Mouse (Mus musculus) kidney, embryonic 15.5 days (tissue): ENCODE measurements at regions not wholly inside any gene's neighbourhood (a gene's known extent, or its start where the extent isn't known, plus 50 kb on each side); places are given as distances from the start of the nearest gene placed in this dataset.

Experiments used
- ATAC-seq: fragments of 200-750 bp; cut with Nextera tagmentation; replicated peaks from 2 replicates; pipeline ENCODE4 v1.8.0; 2017; ENCODE audit warnings: moderate TSS enrichment; ENCODE audit not compliant: low FRiP score
- H3K27ac ChIP-seq: fragments of 300-500 bp; sonication (generic); 2 replicates; pipeline ENCODE4 v1.5.1; 2015; ENCODE audit warnings: mild to moderate bottlenecking, inconsistent platforms
- H3K27me3 ChIP-seq: fragments of 300-500 bp; sonication (generic); 2 replicates; pipeline ENCODE4 v1.6.1; 2015; ENCODE audit warnings: inconsistent platforms
- H3K36me3 ChIP-seq: fragments of 300-500 bp; sonication (generic); 2 replicates; pipeline ENCODE4 v1.6.1; 2015; ENCODE audit warnings: inconsistent platforms
- H3K4me1 ChIP-seq: fragments of 300-500 bp; sonication (generic); 2 replicates; pipeline ENCODE4 v1.6.1; 2015; ENCODE audit warnings: inconsistent platforms
- H3K4me2 ChIP-seq: fragments of 300-500 bp; sonication (generic); 2 replicates; pipeline ENCODE4 v1.6.1; 2015; ENCODE audit warnings: moderate library complexity, mild to moderate bottlenecking, inconsistent platforms
- H3K4me3 ChIP-seq: fragments of 300-500 bp; sonication (generic); replicated peaks from 2 replicates; pipeline ENCODE4 v1.5.1; 2015; ENCODE audit warnings: mild to moderate bottlenecking, inconsistent platforms
- H3K9ac ChIP-seq: fragments of 300-500 bp; sonication (generic); 2 replicates; pipeline ENCODE4 v1.6.1; 2015; ENCODE audit warnings: mild to moderate bottlenecking, inconsistent platforms
- H3K9me3 ChIP-seq: fragments of 300-500 bp; sonication (generic); replicated peaks from 2 replicates; pipeline ENCODE4 v1.6.1; 2016; ENCODE audit warnings: inconsistent platforms
- WGBS: fragments of 180-500 bp; shearing (Covaris S2); methylation state at CpG from one replicate; pipeline ENCODE4 v1.1.7; 2015; ENCODE audit warnings: mixed read lengths; 5-methylcytosine and 5-hydroxymethylcytosine counted together

DNA sequence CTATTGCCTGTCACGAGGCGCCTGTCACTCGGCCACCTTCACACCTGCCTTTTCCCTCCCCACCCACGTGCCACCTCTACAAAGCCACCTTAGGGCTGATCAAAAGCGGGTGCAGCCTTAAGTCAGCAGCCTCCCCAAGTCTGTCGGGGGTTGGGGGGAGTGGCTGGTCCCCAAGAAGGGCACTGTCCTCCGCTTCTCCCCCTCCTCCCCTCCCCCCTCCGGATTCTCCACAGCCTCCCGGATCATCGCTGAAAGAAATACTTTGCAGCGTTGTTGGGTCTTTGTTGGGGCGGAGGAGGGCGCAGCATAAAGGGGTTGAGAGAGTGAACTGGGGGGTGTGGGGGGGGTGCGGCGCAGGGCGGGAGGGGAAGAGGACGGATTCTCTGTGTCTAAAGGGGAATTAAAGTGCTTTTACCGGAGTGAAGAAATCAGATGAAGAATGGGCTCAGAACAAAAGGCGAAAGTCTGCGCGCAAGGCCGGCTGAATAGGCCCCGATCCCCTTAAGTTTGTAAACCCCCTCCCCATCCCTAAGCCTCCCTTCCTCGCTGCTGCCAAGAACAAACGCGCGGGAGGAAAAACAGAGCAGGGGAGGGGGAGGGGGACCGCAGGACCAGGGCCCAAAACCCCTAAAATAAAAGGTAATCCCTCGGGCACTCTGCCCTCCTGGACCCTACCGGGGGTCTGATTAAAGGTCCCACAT, 109.3 kb upstream of the Lhx5 start:
- peaks cover 57% of the 10 kb centered on the region for H3K27me3 ChIP-seq
- peak overlapping the region; percentile 21 for H3K4me3 ChIP-seq
- H3K27ac ChIP-seq, result no peak overlapping the region
- H3K4me2 ChIP-seq, result peak overlapping the region; percentile 56
- peaks cover 10% of the 10 kb centered on the region; the same call in 1 of the 2 replicates for H3K4me1 ChIP-seq
- H3K9ac ChIP-seq, result no peak overlapping the region; the same call in 1 of the 2 replicates
- whole genome bisulfite sequencing, result 3% methylated on average over 30 of the region's 30 CpGs
- no peak for ATAC-seq
- H3K9me3 ChIP-seq, result no peaks in the 10 kb centered on the region
- no peaks in the 10 kb centered on the region for H3K36me3 ChIP-seq

GRCm38 (mm10) chr5:120322732-120323316, 108.7 kb upstream of the Lhx5 start:
- 17% methylated on average over 12 of the region's 12 CpGs for WGBS
- Histone ChIP-seq H3K27ac (no peak overlapping the region), H3K9me3 (no peaks in the 10 kb centered on the region), H3K4me3 (peak overlapping the region; percentile 21), H3K4me1 (peaks cover 10% of the 10 kb centered on the region; the same call in 1 of the 2 replicates), H3K9ac (no peak overlapping the region; the same call in 1 of the 2 replicates), H3K27me3 (peaks cover 61% of the 10 kb centered on the region), H3K36me3 (no peaks in the 10 kb centered on the region), H3K4me2 (peak overlapping the region; percentile 56)
- no peak for ATAC-seq

DNA sequence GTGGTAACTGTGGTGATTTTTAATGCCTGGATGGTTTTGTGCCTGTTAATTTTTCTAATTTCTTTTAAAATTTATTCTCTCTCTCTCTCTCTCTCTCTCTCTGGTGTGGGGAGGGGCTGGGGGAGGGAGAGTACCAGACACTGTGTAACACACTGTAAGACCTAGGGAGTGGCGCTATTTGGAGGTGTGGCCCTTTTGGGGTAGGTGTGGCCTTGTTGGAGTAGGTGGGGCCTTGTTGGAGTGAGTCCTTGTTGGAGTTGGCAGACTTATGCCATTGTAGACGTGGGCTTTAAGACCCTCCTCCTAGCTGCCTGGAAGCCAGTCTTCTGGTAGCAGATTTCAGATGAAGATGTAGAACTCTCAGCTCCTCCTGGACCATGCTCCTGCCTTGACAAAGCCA, 107.4 kb upstream of the Lhx5 start:
- WGBS, result 85% methylated on average over 2 of the region's 2 CpGs
- no peak overlapping the region for H3K27ac ChIP-seq
- no peak overlapping the region for H3K9ac ChIP-seq
- no peaks in the 10 kb centered on the region for H3K36me3 ChIP-seq
- H3K4me3 ChIP-seq, result no peak overlapping the region
- no peak overlapping the region for H3K4me2 ChIP-seq
- ATAC-seq, result no peak
- H3K4me1 ChIP-seq, result peaks cover 10% of the 10 kb centered on the region; the same call in 1 of the 2 replicates
- no peaks in the 10 kb centered on the region for H3K9me3 ChIP-seq
- H3K27me3 ChIP-seq, result peaks cover 59% of the 10 kb centered on the region

DNA sequence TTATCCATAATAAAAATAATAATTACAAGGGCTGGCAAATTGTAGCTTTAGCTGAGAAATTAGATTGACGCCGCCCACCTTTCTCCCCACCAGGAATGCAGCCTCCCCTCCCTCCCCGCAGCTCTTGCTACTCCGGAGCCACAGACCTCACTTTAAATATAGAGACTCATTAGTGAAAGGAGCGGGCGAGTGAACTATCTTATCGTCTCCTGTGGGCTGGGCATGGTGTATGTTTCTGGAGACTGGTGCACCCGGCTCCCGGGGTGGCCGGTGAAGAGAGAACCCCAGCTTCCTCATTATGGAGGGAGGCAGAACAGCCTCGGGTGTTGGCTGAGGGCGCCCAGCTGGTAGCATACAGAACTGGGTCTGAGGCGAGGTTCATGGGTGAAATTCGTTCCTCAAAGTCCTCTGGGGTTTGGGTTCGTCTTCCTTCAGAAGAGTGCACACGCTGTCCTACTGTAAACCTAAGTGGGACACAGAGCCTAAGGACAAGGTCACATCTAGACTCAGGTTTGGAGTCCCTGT, 106.1 kb upstream of the Lhx5 start:
- H3K9me3 ChIP-seq, result no peaks in the 10 kb centered on the region
- no peak for ATAC-seq
- H3K27ac ChIP-seq, result no peak overlapping the region
- H3K4me3 ChIP-seq, result no peak overlapping the region
- H3K4me1 ChIP-seq, result peaks cover 14% of the 10 kb centered on the region; the same call in 1 of the 2 replicates
- peaks cover 55% of the 10 kb centered on the region for H3K27me3 ChIP-seq
- no peak overlapping the region for H3K4me2 ChIP-seq
- no peaks in the 10 kb centered on the region for H3K36me3 ChIP-seq
- no peak overlapping the region for H3K9ac ChIP-seq
- WGBS, result 54% methylated on average over 16 of the region's 16 CpGs

DNA sequence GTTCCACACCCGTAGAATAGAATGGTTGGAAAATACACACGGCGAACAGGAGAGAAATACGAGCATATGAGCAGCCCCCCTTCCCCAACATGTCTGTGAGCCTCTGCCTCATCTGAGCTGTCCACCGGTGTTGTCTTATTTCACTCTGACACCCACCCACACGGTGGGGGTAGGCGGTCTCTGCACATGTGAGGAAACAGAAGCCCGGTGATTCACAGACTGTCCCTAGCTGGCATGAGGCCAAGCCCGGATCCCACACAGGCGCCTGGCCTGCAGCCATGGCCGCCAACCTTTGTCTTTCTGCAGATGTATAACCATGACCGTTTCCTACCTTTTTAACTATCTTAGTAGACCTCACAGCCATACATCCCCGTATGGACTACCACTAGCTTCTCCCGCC, 99.5 kb upstream of the Lhx5 start:
- Histone ChIP-seq H3K4me1 (peaks cover 8% of the 10 kb centered on the region; the same call in 1 of the 2 replicates), H3K36me3 (no peaks in the 10 kb centered on the region), H3K4me3 (no peak overlapping the region), H3K9me3 (no peaks in the 10 kb centered on the region), H3K4me2 (no peak overlapping the region), H3K27ac (no peak overlapping the region), H3K9ac (no peak overlapping the region), H3K27me3 (peaks cover 17% of the 10 kb centered on the region; the same call in 1 of the 2 replicates)
- 47% methylated on average over 14 of the region's 14 CpGs for WGBS
- peak; percentile 60; the same call in 1 of the 2 replicates for ATAC-seq

- WGBS, result 82% methylated on average over 2 of the region's 2 CpGs
- Histone ChIP-seq H3K9me3 (no peaks in the 10 kb centered on the region), H3K27ac (no peak overlapping the region), H3K4me1 (no peaks in the 10 kb centered on the region), H3K4me3 (no peak overlapping the region), H3K9ac (no peak overlapping the region), H3K4me2 (no peak overlapping the region), H3K36me3 (no peaks in the 10 kb centered on the region), H3K27me3 (peaks cover 26% of the 10 kb centered on the region; the same call in 1 of the 2 replicates)
- ATAC-seq, result no peak
Measured at GRCm38 (mm10) chr5:120339162-120339561, 92.3 kb upstream of the Lhx5 start.

DNA sequence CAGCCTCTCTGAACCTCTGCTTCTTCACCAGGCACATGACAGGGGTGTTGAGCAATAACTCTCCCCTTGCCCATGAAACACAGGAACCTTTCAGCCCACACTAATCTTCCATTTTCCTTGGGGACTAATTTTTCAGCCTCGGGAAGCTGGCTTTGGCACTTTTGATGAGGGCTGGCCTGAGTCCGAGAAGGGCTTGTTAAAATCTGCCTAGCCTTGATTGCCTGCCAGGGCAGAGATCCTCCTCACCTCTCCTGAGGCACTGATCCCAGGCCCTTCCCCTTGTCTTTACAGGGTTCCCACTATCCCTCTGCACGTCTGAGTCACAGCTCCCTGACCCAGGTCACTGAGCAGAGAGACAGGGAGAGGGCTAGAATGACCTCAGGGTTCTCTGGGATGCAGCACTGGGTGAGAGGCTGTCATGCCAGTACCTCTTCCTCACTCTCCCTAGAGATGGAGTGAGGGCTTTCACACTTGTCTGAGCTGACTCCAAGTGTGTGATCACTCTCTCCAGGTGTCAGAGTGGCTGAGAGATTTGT, 90.7 kb upstream of the Lhx5 start:
- Histone ChIP-seq H3K27me3 (peaks cover 21% of the 10 kb centered on the region; the same call in 1 of the 2 replicates), H3K9ac (no peak overlapping the region), H3K4me3 (no peak overlapping the region), H3K4me2 (no peak overlapping the region), H3K27ac (no peak overlapping the region), H3K36me3 (no peaks in the 10 kb centered on the region), H3K9me3 (no peaks in the 10 kb centered on the region), H3K4me1 (no peaks in the 10 kb centered on the region)
- ATAC-seq, result no peak
- 25% methylated on average over 3 of the region's 3 CpGs for WGBS

DNA sequence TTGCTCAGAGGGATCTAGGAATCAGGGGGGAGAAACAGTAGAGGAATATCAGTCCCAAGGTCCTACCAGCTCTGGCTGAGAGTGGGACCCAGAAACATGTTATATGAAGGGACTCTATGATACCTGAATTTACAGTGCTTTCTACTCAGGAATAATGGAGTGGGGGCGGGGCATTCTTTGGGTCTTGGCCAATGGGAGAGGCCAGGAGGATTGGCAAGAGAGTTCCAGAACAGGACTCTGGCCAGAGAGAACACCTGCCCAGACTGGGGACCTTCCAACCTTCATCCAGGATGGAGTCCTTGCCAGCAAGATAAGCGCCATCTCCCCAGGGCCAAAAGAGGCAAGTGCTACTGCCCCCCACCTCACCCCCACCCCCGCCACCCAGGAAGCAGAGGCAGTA, 81.0 kb upstream of the Lhx5 start:
- H3K4me2 ChIP-seq, result no peak overlapping the region
- no peaks in the 10 kb centered on the region for H3K9me3 ChIP-seq
- whole genome bisulfite sequencing, result 83% methylated on average over 3 of the region's 3 CpGs
- no peak for ATAC-seq
- H3K27ac ChIP-seq, result no peak overlapping the region
- no peak overlapping the region for H3K4me3 ChIP-seq
- H3K36me3 ChIP-seq, result no peaks in the 10 kb centered on the region
- H3K4me1 ChIP-seq, result no peaks in the 10 kb centered on the region
- H3K27me3 ChIP-seq, result peaks cover 19% of the 10 kb centered on the region
- no peak overlapping the region for H3K9ac ChIP-seq

GRCm38 (mm10) chr5:120351827-120352226, 79.7 kb upstream of the Lhx5 start:
- Histone ChIP-seq H3K9ac (no peak overlapping the region), H3K36me3 (no peaks in the 10 kb centered on the region), H3K4me3 (no peak overlapping the region), H3K27ac (no peak overlapping the region), H3K4me2 (no peak overlapping the region), H3K4me1 (no peaks in the 10 kb centered on the region), H3K27me3 (peaks cover 26% of the 10 kb centered on the region), H3K9me3 (no peaks in the 10 kb centered on the region)
- WGBS, result 60% methylated on average over 5 of the region's 5 CpGs
- no peak for ATAC-seq

DNA sequence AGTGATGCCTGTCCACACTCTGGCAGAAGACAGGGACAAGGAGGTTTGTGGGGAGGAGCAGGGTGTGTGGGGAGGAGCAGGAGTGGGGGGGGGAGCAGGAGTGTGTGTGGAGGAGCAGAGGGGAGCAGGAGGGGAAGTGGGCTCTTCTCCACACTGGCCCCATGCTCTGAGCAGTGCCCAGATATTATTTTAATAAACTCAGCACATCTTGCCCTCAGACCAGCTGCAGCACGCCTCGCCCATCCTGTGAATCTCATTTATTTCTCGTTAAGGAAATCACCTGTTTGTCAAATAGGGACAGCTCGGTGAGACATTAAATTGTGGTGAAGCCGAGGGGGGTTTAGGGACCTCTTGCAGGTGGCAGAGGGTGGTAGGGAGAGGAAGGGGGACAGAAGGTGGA, 77.8 kb upstream of the Lhx5 start:
- ATAC-seq, result no peak
- WGBS, result 64% methylated on average over 5 of the region's 5 CpGs
- H3K9me3 ChIP-seq, result no peaks in the 10 kb centered on the region
- no peak overlapping the region for H3K4me2 ChIP-seq
- no peak overlapping the region for H3K27ac ChIP-seq
- no peaks in the 10 kb centered on the region for H3K36me3 ChIP-seq
- H3K27me3 ChIP-seq, result peaks cover 39% of the 10 kb centered on the region
- no peak overlapping the region for H3K9ac ChIP-seq
- no peak overlapping the region for H3K4me3 ChIP-seq
- H3K4me1 ChIP-seq, result peaks cover 6% of the 10 kb centered on the region; the same call in 1 of the 2 replicates

DNA sequence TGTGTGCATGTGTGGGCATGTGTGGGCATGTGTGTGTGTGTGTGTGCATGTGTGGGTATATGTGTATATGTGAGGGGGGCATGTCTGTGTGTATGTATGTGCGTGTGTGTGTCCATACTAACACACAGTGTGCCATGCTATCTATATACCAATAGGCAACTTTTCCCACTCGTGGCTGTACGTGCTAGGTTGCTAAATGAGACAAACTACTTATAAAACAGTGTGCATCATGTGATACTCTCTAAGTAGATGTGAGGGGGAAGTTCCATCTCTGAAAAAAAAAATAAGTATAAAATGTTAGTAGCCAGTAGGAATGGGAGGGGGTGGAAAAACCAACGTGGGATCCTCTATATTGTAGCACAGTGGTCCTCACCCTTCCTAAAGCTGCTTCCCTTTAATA, 74.5 kb upstream of the Lhx5 start:
- Histone ChIP-seq H3K27ac (no peak overlapping the region), H3K4me1 (peaks cover 6% of the 10 kb centered on the region; the same call in 1 of the 2 replicates), H3K36me3 (no peaks in the 10 kb centered on the region), H3K27me3 (peaks cover 54% of the 10 kb centered on the region), H3K4me2 (no peak overlapping the region), H3K9ac (no peak overlapping the region), H3K9me3 (no peaks in the 10 kb centered on the region), H3K4me3 (no peak overlapping the region)
- no peak for ATAC-seq
- 78% methylated on average over 4 of the region's 4 CpGs for WGBS

DNA sequence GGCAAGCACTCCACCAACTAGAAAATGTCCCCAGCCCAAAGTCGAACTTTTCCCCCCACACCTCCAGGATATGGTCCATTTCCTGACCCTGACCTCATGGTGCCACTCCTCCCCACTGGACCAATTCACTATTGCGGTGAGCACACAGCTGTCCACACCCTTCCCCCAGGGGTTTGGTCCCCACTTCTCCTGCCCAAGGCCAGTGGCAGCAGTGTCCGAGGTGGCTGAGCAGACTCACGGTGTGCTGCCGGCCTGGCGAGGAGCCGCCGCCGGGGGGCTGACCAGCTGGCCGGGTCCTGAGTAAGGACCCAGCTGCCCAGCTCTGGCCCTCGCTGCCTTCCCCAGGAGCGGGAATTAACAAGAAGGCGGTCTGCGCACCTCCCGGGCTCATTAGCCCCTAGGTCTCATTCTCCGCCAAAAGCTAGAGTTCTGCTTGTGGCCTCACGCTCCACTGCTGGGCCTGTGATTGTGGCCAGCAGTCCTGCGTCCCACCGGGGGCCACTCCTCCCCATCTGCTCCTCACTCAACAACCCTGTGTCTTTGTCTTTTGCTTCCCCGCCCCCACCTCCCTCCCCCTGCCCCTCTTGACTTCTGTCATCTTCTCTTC, 73.3 kb upstream of the Lhx5 start:
- Histone ChIP-seq H3K27ac (no peak overlapping the region), H3K4me1 (peaks cover 6% of the 10 kb centered on the region; the same call in 1 of the 2 replicates), H3K4me3 (no peak overlapping the region), H3K4me2 (no peak overlapping the region), H3K9ac (no peak overlapping the region), H3K9me3 (no peaks in the 10 kb centered on the region), H3K27me3 (peaks cover 51% of the 10 kb centered on the region), H3K36me3 (no peaks in the 10 kb centered on the region)
- no peak for ATAC-seq
- WGBS, result 6% methylated on average over 20 of the region's 20 CpGs
